Mouse (Mus musculus) cerebellum, postnatal 14 days (tissue): ENCODE measurements around the gene Fam207a.

Experiments used
- DNase-seq, 2 experiments: peaks; one replicate each; pipeline ENCODE4 v3.0.0; 2021; ENCODE audit warnings: mixed read lengths in 2 of 2

Gene Fam207a

DNA sequence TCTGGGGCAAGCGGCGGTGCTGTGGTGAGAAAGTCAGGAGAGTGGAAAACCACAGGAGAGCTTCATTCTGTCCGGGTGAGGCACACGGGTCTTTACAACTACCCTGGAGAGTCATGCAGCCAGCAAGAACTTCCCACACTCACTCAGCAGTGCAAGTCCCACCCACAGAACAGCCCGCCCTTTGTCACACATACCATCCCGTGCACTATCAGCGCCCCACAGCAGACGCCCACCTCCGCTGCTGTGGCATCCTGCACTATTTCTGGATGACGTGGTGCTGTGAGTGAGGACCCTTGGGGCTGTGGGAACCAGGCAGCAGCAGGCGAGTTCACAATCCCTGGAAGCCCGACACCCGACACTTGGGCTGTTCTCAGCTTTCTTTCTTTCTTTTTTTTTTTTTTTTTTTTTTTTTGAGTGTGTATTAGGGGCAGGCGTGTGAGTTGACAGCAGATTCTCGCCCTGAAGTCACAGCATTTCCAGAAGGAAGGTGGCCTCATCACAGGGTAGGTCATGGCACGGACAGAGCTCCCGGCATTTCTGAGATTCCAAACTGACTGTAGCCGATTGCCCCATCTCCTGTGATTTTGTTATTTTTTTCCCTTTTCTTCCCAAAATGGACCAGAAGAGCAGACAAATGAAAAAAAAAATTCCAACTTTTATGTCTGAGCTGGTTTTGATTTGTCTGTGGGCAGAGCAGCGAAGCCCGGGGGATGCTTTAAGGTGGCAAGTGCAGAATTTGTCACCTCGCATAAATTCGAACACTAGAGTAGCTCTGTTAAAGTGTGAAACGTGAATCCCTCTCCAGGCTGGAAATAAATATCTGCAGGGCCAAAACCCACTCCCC, 66.0 kb downstream of the Fam207a start:
- no peak for DNase-seq

DNA sequence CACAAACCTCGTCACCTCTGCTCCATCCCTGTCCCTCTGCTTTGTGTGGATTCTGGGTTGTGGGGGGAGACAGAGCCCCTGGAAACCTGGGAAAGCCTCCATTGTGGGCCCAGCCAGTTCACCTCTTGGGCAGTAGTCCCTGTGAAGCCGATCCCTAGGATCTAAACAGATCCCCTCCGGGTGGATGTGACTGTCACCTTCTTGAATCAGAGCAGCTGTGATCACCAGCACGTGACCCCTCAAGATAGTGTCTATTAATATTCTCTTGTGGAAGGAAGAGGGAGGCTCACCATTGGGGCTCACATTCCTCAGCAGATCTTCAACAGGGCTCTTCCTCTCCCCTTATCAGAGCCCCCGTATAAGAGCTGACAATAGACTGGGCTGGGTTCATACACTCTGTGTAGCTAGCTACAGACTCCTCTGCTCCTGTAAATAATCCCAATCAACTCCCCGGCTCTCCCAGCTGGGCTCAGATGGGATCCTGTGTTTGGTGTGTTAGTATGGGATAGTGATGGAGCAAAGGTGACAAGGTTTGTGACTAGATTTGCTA, 66.8 kb downstream of the Fam207a start:
- no peak for DNase-seq

DNA sequence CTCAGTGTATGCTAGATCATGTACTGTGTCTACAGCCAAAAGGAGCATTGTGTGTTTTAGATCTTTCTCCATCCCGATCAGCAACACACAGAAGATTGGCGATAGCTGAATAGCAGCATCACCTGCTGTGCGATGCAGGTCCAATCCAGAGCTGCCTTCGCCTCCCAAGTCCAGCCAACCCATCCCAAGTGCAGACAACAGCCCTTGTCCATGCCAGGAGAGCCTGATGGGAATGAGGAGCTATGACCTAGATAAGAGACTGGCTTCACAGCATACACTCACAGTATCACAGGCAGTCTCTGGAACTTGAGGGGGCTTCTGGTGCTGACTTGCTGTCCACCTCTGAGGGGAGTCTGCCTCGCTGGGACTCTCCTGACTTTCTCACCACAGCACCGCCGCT, 67.4 kb downstream of the Fam207a start:
- peak in 1 of 2 experiments; percentile 51 for DNase-seq

DNA sequence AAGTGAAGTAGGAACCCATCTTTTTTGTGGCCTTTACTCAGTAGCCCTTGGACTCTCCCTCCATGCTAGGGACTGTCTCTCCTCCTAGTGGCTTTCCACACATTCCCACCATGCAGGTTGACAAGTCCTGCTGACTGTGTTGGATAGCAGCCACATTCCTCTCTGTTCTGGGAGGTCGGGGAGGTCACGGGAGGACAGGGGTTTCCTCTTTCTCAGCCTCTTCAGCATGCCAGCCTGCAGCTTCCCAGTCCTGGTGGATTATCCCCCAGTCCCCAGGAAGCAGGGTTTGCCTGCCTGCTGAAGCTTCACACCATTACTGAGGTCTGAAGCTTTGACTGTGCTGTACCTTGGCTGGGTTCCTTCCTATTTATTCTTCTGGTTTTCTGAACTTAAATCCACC, 67.8 kb downstream of the Fam207a start:
- no peak for DNase-seq

DNA sequence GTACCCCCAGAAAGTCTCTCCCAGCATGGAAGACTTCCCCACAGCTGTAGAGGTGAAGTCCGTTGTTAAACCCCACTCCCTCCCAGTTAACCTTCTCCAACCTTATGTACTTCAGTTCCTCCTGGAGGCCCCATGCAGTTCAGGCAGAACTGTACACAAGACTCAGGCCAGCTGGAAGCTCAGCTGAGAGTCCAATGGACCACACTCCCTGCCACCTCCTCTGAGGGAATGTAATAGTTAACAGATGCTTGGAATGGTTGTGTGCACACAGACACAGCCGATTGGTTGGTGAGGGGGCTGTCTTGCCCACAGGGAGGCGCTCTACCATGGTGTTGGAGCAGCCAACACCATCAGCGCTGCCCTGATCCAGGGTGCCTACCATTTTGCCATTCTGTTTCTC, 73.3 kb downstream of the Fam207a start:
- DNase-seq: no peak

DNA sequence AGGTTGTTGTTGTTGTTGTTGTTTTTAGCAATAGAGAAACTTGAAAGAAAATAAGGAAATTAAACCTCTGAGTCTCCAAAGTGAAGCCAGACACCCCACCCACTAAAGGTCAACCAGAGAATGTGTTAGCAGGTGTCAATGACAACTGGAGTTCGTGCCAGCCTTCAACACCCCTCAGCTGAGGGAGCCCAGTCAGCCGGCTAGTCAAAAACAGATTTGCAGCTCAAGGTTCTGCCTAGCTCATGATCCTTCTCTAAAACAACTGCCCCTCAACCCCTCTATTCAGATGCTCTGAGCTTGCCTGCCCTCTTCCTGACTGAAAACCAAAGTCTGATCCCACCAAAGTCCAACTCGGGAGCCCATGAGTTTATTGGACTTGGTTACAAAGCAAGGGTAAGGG, 73.8 kb downstream of the Fam207a start:
- DNase-seq: no peak

DNA sequence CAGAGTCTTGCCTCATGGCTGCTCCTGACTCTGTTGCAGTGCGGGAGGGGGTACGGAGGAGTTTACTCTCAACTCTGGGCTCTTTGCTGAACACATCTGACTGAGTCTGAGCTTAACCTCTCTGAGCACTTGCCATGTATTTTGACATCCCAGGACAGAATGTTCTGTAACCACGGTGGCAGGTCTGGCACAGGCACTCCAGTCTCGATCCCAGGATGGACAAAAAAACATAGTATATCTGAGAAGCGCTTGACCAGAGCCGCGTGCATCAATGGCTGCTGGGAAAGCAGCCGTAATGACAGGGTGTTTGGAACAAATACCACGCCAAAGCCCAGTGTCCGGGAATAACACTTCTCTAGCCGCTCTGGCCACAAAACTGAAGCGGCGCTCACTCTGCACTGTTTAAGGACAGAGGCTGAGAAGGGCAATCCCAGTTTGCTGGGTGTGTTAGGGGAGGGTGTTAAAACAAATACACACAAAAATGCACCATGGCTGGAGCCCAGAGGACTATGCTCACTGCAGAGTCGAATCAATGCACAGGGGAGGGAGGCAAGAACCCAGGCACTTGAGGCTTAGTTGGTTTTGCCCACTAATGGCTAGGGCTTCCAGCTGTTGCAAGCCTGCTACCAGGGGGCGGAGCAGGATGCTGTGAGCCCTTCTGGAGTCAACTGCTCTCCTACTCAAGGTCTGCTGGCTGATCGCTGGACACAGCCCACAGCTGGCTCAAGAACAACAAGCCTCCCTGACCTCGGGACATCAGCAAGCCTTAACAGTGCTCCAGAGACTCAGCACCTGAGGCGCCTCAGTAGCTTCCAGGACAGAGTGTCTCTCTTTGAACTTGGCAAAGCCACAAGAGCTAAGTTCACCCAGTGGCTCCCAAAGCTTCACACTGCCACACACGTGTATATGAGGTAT, 74.5 kb downstream of the Fam207a start:
- DNase-seq: no peak

DNA sequence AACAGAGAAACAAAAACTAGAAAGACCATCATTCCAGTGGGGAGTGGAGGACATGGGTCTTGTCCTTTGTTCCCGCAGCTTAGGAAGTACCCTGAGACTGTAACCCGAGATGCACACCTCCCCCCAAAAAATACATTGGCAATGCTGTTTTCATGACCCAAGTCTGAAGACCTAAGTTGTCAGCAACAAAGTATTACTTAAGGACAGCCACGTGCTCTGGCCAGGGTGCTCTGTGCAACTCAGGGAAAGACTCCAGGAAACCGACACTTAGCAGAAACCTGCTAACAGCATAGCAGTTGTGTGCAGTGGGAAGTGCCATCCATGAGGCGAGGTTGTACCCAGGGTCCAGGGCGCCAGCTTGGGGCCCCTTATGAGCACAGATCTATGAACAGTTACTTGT, 75.3 kb downstream of the Fam207a start:
- no peak for DNase-seq

DNA sequence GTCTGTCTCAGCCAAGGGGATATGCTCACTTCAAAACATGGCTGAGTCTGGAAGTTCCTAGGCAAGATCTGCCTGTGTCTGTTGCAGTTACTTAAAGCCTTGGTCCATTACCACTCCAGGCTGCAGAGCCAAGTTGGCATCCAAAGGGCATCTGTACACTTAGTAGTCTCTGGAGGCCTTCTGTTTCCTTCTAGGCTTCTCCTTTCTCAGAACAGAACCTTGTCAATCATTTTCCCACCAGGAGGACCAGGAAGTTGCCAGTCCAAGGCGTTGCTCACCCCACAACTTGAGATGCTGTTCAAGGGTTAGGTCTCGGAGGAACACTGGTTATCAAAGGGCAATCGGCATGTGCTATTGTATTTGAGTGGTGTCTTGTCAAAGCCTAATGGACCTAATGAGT, 76.6 kb downstream of the Fam207a start:
- DNase-seq: no peak

DNA sequence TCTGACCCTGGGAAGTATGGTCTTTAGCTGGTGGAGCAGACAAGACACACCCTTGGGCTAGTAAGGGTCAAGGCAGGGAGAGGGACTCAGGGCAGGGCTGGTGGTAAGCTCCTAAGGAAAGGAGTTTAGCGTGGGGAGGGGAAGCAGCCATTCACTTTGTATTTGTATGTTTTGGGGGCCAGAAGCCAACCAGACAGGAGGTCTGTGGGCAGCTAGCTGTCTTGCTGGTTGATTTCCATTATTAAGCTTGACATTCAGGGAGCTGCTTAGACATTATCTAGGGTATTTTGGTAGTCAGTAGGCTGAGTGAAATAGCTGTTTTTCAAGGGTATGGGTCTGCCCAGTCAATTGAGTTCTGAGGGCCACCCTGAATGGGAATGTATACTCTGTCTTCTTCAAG, 77.6 kb downstream of the Fam207a start:
- no peak for DNase-seq
